Mouse (Mus musculus) testis, postnatal 14 days (tissue): Measurements from ENCODE around the gene Sorcs2.

ENCODE experiments used
- DNase-seq: peaks from one replicate; pipeline ENCODE4 v3.0.0; 2021; ENCODE audit warnings: low spot score

Gene Sorcs2

GRCm38 (mm10) chr5:36003797-36004196 is 394.1 kb downstream of the Sorcs2 start:
- DNase-seq, result no peak

GRCm38 (mm10) chr5:35989986-35990735 is 407.8 kb downstream of the Sorcs2 start:
- no peak for DNase-seq

GRCm38 (mm10) chr5:35989506-35989905 is 408.4 kb downstream of the Sorcs2 start:
- no peak for DNase-seq

- no peak for DNase-seq
Observed at GRCm38 (mm10) chr5:35988085-35988484, 409.9 kb downstream of the Sorcs2 start.

GRCm38 (mm10) chr5:35985611-35986010 is 412.3 kb downstream of the Sorcs2 start:
- DNase-seq, result no peak

- DNase-seq, result peak; percentile 48
Observed at GRCm38 (mm10) chr5:35981976-35982375, 416.0 kb downstream of the Sorcs2 start.

- no peak for DNase-seq
Observed at GRCm38 (mm10) chr5:35981341-35981740, 416.6 kb downstream of the Sorcs2 start.

- no peak for DNase-seq
Observed at GRCm38 (mm10) chr5:35980542-35980941, 417.4 kb downstream of the Sorcs2 start.

GRCm38 (mm10) chr5:35975681-35976080 is 422.3 kb downstream of the Sorcs2 start:
- peak; percentile 42 for DNase-seq

- DNase-seq, result no peak
Observed at GRCm38 (mm10) chr5:35974265-35974664, 423.7 kb downstream of the Sorcs2 start.

- peak; percentile 77 for DNase-seq
Observed at GRCm38 (mm10) chr5:35973800-35974199, 424.1 kb downstream of the Sorcs2 start.

GRCm38 (mm10) chr5:35972739-35973138 is 425.2 kb downstream of the Sorcs2 start:
- DNase-seq, result no peak

- DNase-seq, result peak; percentile 37
Observed at GRCm38 (mm10) chr5:35971841-35972578, 425.9 kb downstream of the Sorcs2 start.

GRCm38 (mm10) chr5:35970380-35971105 is 427.4 kb downstream of the Sorcs2 start:
- no peak for DNase-seq

GRCm38 (mm10) chr5:35969857-35970256 is 428.1 kb downstream of the Sorcs2 start:
- DNase-seq, result no peak
